Mouse (Mus musculus) forebrain, embryonic 16.5 days (tissue): Measurements from ENCODE around the gene Gm19426. TPM values are rescaled to one million over a fixed set of nuclear protein-coding genes. Genes with fewer than 3 reads are reported as not detected.

Experiments used
- ATAC-seq: fragments of 200-750 bp; cut with Nextera tagmentation; 2 replicates; pipeline ENCODE4 v1.8.0; 2017; ENCODE audit warnings: mild to moderate bottlenecking, moderate library complexity
- H3K27ac ChIP-seq: fragments of 300-500 bp; sonication (generic); 2 replicates; pipeline ENCODE4 v1.5.1; 2014; ENCODE audit warnings: low read length, control low read depth
- H3K27me3 ChIP-seq: fragments of 300-500 bp; sonication (generic); replicated peaks from 2 replicates; pipeline ENCODE4 v1.6.1; 2014; ENCODE audit warnings: low read length; ENCODE audit not compliant: control insufficient read depth, insufficient read depth
- H3K36me3 ChIP-seq: fragments of 300-500 bp; sonication (generic); 2 replicates; pipeline ENCODE4 v1.6.1; 2014; ENCODE audit not compliant: control insufficient read depth, insufficient read depth
- H3K4me1 ChIP-seq: fragments of 300-500 bp; sonication (generic); replicated peaks from 2 replicates; pipeline ENCODE4 v1.6.1; 2014; ENCODE audit warnings: low read length; ENCODE audit not compliant: control insufficient read depth, insufficient read depth
- H3K4me2 ChIP-seq: fragments of 300-500 bp; sonication (generic); 2 replicates; pipeline ENCODE4 v1.6.1; 2014; ENCODE audit warnings: mild to moderate bottlenecking, low read length, control low read depth
- H3K4me3 ChIP-seq: fragments of 300-500 bp; sonication (generic); replicated peaks from 2 replicates; pipeline ENCODE4 v1.5.1; 2014; ENCODE audit warnings: mild to moderate bottlenecking, low read length, control low read depth
- H3K9ac ChIP-seq: fragments of 300-500 bp; sonication (generic); replicated peaks from 2 replicates; pipeline ENCODE4 v1.6.1; 2014; ENCODE audit warnings: low read depth, low read length, control low read depth
- H3K9me3 ChIP-seq: fragments of 300-500 bp; sonication (generic); 2 replicates; pipeline ENCODE4 v1.6.1; 2016; ENCODE audit warnings: low read length; ENCODE audit not compliant: control insufficient read depth
- WGBS: fragments of 180-500 bp; shearing (Covaris S2); extraction: QIAGEN DNeasy Blood & Tissue Kit; methylation state at CpG from one replicate; pipeline ENCODE4 v1.1.7; 2014; 5-methylcytosine and 5-hydroxymethylcytosine counted together
- polyA plus RNA-seq: library from polyadenylated mRNA; unstranded; fragments of >200 nt; fragmentation: Nextera tagmentation; extraction: Ambion mirVana; gene quantifications from 2 replicates; pipeline ENCODE4 v1.2.1, GENCODE M21; 2015

Gm19426 gene
- polyA plus RNA-seq, 1 experiment from 2014 or later = 4.9 TPM

DNA sequence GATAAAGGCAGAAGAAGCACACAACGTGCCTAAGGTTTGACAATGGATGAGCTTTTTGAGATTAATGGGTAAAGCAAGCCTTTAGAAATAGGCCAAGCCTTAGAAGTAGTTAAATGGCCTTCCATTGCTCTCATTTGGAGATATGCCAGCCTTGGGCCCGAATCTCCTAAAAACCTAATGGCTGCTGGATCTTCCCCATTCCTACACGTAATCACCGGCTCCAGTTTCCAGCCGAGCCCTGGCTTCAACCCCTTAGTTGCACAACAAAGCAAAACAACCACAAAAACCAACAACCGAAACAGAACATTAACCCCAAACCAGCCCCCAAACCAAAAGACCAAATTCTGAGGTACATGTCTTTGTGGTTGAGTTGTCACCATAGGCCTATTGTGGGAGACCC is 32.2 kb upstream of the Gm19426 start:
- WGBS = 65% methylated on average over 6 of the region's 6 CpGs
- Histone ChIP-seq H3K36me3 (no peaks in the 10 kb centered on the region), H3K4me1 (peaks cover 8% of the 10 kb centered on the region), H3K27me3 (no peaks in the 10 kb centered on the region), H3K27ac (no peak overlapping the region), H3K9me3 (no peaks in the 10 kb centered on the region), H3K4me2 (no peak overlapping the region), H3K9ac (no peak overlapping the region), H3K4me3 (no peak overlapping the region)
- ATAC-seq = no peak

DNA sequence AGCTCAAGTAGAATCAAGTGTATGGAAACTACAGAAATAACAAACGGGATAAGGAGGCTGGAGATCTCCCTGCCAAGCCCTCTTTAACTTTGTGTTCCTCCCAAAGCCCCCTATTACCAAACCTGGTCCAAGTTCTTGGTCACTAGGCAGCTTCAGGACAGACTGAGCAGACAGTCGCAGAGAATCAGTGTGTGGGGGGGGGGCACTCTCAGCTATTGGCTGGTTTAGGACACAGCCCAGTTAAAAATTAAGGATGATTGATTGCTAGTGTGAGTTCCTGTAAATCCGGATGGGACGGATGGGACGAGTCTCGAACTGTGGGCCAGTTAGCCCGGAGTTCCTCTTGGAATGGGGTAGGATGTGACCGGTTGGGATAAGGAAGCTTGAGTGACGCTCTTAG is 31.8 kb upstream of the Gm19426 start, which contains the start of gene Serping1:
Gene Serping1, minus strand, starts transcription at position 204 of the 400 bp plus-strand sequence.
- 66% methylated on average over 9 of the region's 9 CpGs for WGBS
- ATAC-seq = peak; percentile 16; the same call in 1 of the 2 replicates
- Histone ChIP-seq H3K4me2 (peak within 1 kb of the TSS; percentile 53), H3K27me3 (no peaks in the 10 kb centered on the region), H3K4me1 (peaks cover 8% of the 10 kb centered on the region), H3K36me3 (no peaks in the 10 kb centered on the region), H3K9ac (peak within 1 kb of the TSS; percentile 59), H3K9me3 (no peaks in the 10 kb centered on the region), H3K4me3 (peak within 1 kb of the TSS; percentile 33), H3K27ac (peak within 1 kb of the TSS; percentile 47; the same call in 1 of the 2 replicates)

DNA sequence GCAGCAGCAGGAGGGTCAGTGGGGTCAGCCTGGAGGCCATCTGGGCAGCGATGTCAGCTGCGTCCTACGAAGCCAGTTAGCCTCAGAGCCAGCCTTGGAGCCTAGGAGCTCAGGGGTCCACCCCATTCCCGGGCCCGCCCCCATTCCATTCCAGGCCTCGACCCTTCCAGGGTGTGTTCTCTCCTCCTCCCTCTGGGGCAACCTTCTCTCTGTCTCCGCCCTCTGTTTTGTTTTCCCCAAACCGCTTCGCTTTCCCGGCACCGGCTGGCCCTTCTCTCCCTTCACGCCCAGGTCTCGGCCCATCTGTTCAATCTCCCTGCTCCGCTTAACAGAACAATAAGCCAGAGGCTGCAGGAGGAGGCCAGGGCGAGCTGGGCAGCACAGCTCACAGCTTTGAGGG is 31.3 kb upstream of the Gm19426 start:
- ATAC-seq = peak; percentile 91
- Histone ChIP-seq H3K4me1 (peaks cover 8% of the 10 kb centered on the region), H3K4me2 (peak overlapping the region; percentile 53), H3K36me3 (no peaks in the 10 kb centered on the region), H3K27ac (peak overlapping the region; percentile 47; the same call in 1 of the 2 replicates), H3K27me3 (no peaks in the 10 kb centered on the region), H3K9me3 (no peaks in the 10 kb centered on the region), H3K9ac (peak overlapping the region; percentile 59), H3K4me3 (peak overlapping the region; percentile 33)
- WGBS = 2% methylated on average over 14 of the region's 15 CpGs

DNA sequence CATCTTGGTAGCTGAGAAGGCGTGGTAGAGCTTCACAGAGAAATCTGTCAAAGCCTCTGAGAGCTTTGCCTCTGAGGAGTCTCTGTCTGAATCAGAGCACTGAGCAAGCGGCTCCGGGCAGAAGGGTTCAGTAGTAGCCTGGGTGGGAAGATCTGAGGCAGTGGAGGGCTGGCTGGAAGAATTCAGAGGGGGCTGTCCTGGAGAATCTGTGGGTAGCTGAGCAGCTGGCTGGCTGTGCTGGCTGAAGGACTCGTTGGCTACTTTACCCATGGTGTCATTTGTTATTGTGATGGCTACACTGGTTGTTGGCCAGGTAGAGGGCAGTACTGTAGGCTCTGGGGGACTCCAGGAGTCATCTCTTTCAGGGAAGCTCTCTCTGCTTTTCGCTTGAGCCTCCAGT is 29.7 kb upstream of the Gm19426 start:
- Histone ChIP-seq H3K36me3 (no peaks in the 10 kb centered on the region), H3K9me3 (no peaks in the 10 kb centered on the region), H3K27ac (no peak overlapping the region), H3K9ac (no peak overlapping the region), H3K4me2 (no peak overlapping the region), H3K27me3 (no peaks in the 10 kb centered on the region), H3K4me3 (no peak overlapping the region), H3K4me1 (peaks cover 8% of the 10 kb centered on the region)
- WGBS = 87% methylated on average over 5 of the region's 5 CpGs
- ATAC-seq = no peak

DNA sequence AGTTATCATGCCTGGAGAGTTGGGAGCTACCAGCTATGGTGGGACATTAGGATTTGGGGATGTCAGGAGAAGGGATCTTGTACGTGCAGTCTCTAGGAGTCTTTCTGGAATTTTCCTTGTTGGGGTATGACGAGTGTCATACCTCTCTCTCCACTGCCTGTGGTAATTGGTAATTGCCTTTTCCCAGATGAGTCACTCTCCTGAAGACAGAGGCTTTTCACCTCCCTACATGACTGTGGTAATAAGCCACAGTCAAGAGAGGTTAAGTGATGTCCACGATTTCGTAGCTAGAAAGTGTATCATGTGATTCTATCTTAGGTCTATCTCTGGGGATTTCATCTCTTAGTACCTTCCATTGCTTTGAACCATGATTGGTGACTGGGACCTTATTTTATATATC is 29.0 kb upstream of the Gm19426 start:
- H3K27me3 ChIP-seq = no peaks in the 10 kb centered on the region
- peaks cover 8% of the 10 kb centered on the region for H3K4me1 ChIP-seq
- H3K27ac ChIP-seq = no peak overlapping the region
- no peaks in the 10 kb centered on the region for H3K9me3 ChIP-seq
- H3K36me3 ChIP-seq = no peaks in the 10 kb centered on the region
- H3K9ac ChIP-seq = no peak overlapping the region
- H3K4me3 ChIP-seq = no peak overlapping the region
- 94% methylated on average over 4 of the region's 4 CpGs for WGBS
- ATAC-seq = no peak
- no peak overlapping the region for H3K4me2 ChIP-seq

DNA sequence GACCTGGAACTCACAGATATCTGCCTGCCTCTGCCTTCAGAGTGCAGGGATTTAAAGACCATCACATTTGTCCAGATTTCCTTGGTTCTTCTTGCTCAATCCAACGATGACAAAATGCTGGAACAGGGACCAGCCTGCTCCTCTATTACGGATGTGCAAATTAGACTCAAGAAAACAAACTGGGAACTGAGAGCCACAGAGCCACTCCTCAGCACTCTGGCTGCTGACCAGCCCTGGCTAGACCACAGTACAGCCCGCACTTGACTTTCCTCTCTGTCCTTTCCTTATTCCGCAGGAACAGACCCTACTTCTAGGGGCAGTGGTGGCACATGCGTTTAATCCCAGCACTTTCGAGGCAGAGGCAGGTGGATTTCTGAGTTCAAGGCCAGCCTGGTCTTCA is 27.0 kb upstream of the Gm19426 start:
- no peak overlapping the region for H3K27ac ChIP-seq
- ATAC-seq = no peak
- WGBS = 87% methylated on average over 6 of the region's 6 CpGs
- peaks cover 8% of the 10 kb centered on the region for H3K4me1 ChIP-seq
- no peak overlapping the region for H3K4me3 ChIP-seq
- no peaks in the 10 kb centered on the region for H3K27me3 ChIP-seq
- H3K9me3 ChIP-seq = no peaks in the 10 kb centered on the region
- no peak overlapping the region for H3K9ac ChIP-seq
- no peaks in the 10 kb centered on the region for H3K36me3 ChIP-seq
- no peak overlapping the region for H3K4me2 ChIP-seq

DNA sequence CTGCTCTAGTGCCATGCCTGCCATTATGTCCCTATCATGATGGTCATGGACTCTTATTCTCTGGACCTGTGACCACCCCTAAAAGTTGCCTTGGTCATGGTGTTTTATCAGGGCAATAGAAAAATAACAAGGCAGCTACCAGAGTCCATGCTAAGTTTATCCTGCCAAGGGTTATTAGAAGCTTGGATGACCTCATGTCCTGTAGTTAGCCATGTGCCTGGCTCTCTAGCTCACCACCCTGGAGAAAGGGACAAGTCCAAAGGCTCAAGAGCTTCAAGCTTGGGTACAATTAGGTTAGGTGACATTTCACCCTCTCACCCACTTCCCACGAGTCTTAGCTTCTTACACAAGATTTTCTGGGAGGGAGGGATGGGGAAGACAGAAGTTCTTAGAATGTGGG is 19.4 kb upstream of the Gm19426 start:
- Histone ChIP-seq H3K4me1 (no peaks in the 10 kb centered on the region), H3K27ac (no peak overlapping the region), H3K4me2 (no peak overlapping the region), H3K4me3 (no peak overlapping the region), H3K36me3 (no peaks in the 10 kb centered on the region), H3K27me3 (no peaks in the 10 kb centered on the region), H3K9ac (no peak overlapping the region), H3K9me3 (no peaks in the 10 kb centered on the region)
- ATAC-seq = no peak
- WGBS = 64% methylated on average over 1 of the region's 1 CpGs

DNA sequence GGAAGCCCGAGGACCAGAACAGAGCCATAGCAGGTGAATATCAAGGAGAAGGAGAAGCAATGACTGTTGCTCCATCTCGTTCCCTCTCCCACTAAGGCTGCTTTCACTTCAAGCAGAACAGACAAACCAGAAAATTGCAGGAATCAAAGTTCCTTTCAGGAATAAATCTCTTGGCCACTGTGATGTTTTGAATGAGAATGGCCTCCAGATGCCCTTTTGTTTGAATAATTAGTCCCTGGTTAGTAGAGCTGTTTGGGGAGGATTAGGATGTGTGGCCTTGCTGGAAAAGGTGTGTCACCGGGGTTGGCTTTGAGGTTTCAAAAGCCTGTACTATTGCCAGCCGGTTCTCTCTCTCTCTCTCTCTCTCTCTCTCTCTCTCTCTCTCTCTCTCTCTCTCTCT is 18.8 kb upstream of the Gm19426 start:
- Histone ChIP-seq H3K36me3 (no peaks in the 10 kb centered on the region), H3K9ac (no peak overlapping the region), H3K4me2 (no peak overlapping the region), H3K27ac (no peak overlapping the region), H3K27me3 (no peaks in the 10 kb centered on the region), H3K4me1 (no peaks in the 10 kb centered on the region), H3K9me3 (no peaks in the 10 kb centered on the region), H3K4me3 (no peak overlapping the region)
- WGBS = 27% methylated on average over 4 of the region's 4 CpGs
- no peak for ATAC-seq

DNA sequence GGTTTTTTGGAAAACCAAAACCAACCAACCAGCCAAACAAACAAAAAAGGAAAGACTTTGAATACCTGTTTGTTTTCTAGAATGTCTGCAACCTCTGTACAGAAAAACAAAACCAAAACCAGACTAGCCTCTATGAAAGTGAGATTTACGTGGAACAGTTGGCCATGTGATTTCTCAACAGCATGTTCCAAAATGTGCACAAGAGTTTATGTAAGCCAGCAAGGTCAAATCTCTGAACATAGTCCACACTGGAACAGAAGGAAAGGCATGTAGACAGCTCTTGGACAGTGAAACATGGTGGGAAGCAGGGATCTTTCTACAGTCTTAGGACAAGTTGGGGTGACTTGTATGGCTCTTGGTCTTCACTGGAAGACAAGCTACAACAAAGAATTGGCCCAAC is 18.4 kb upstream of the Gm19426 start:
- ATAC-seq = no peak
- WGBS = 84% methylated on average over 1 of the region's 1 CpGs
- no peak overlapping the region for H3K4me2 ChIP-seq
- no peak overlapping the region for H3K27ac ChIP-seq
- H3K27me3 ChIP-seq = no peaks in the 10 kb centered on the region
- no peak overlapping the region for H3K4me3 ChIP-seq
- H3K9ac ChIP-seq = no peak overlapping the region
- H3K4me1 ChIP-seq = no peaks in the 10 kb centered on the region
- H3K9me3 ChIP-seq = no peaks in the 10 kb centered on the region
- H3K36me3 ChIP-seq = no peaks in the 10 kb centered on the region

DNA sequence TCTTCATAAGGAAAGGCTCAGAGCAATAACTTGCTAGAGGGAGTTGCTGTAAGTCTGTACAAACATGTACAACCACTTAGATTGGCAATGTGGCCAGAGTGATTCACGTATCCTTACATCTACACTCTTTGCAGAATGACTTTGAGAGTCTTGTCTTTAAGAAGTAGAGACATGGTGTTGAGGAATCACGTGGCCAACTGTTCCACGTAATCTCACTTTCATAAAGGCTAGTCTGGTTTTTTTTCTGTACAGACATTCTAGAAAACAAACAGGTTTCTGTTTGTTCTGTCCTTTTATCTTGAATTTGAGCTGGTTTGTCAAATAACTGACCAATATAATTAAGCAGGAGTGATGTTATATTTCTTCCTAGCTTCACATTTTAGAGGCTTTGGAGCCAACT is 17.9 kb upstream of the Gm19426 start:
- no peaks in the 10 kb centered on the region for H3K36me3 ChIP-seq
- no peaks in the 10 kb centered on the region for H3K27me3 ChIP-seq
- 89% methylated on average over 3 of the region's 3 CpGs for WGBS
- ATAC-seq = no peak
- H3K9ac ChIP-seq = no peak overlapping the region
- no peak overlapping the region for H3K4me3 ChIP-seq
- H3K9me3 ChIP-seq = no peaks in the 10 kb centered on the region
- no peak overlapping the region for H3K4me2 ChIP-seq
- H3K4me1 ChIP-seq = no peaks in the 10 kb centered on the region
- no peak overlapping the region for H3K27ac ChIP-seq
